Mouse (Mus musculus) forebrain, embryonic 11.5 days (tissue): ENCODE measurements around the gene Nmt1. TPM values are rescaled to one million over a fixed set of nuclear protein-coding genes. Genes with fewer than 3 reads are reported as not detected.

Experiments used
- ATAC-seq: fragments of 200-750 bp; cut with Nextera tagmentation; replicated peaks from 2 replicates; pipeline ENCODE4 v1.8.0; 2017; ENCODE audit warnings: moderate TSS enrichment; ENCODE audit not compliant: low FRiP score
- DNase-seq: peaks from one replicate; pipeline ENCODE4 v3.0.0-alpha.2; 2017; ENCODE audit warnings: low spot score
- H3K27ac ChIP-seq: fragments of 300-500 bp; sonication (generic); 2 replicates; pipeline ENCODE4 v1.5.1; 2014; ENCODE audit warnings: low read depth, low read length
- H3K27me3 ChIP-seq: fragments of 300-500 bp; sonication (generic); 2 replicates; pipeline ENCODE4 v1.6.1; 2014; ENCODE audit warnings: mild to moderate bottlenecking, low read length, mixed read lengths; ENCODE audit not compliant: control insufficient read depth, insufficient read depth
- H3K36me3 ChIP-seq: fragments of 300-500 bp; sonication (generic); 2 replicates; pipeline ENCODE4 v1.6.1; 2014; ENCODE audit warnings: mild to moderate bottlenecking, low read length, moderate library complexity, mixed read lengths; ENCODE audit not compliant: control insufficient read depth, insufficient read depth
- H3K4me1 ChIP-seq: fragments of 300-500 bp; sonication (generic); replicated peaks from 2 replicates; pipeline ENCODE4 v1.6.1; 2014; ENCODE audit warnings: low read length, mixed read lengths; ENCODE audit not compliant: control insufficient read depth, insufficient read depth
- H3K4me2 ChIP-seq: fragments of 300-500 bp; sonication (generic); 2 replicates; pipeline ENCODE4 v1.6.1; 2014; ENCODE audit warnings: low read depth, mild to moderate bottlenecking, low read length, moderate library complexity, mixed read lengths; ENCODE audit not compliant: severe bottlenecking
- H3K4me3 ChIP-seq: fragments of 300-500 bp; sonication (generic); 2 replicates; pipeline ENCODE4 v1.5.1; 2014; ENCODE audit warnings: low read depth, low read length
- H3K9ac ChIP-seq: fragments of 300-500 bp; sonication (generic); 2 replicates; pipeline ENCODE4 v1.6.1; 2014; ENCODE audit warnings: low read length
- H3K9me3 ChIP-seq: fragments of 300-500 bp; sonication (generic); 2 replicates; pipeline ENCODE4 v1.6.1; 2016; ENCODE audit warnings: low read length, mixed read lengths; ENCODE audit not compliant: control insufficient read depth
- WGBS: fragments of 180-500 bp; shearing (Covaris S2); extraction: QIAGEN DNeasy Blood & Tissue Kit; methylation state at CpG from one replicate; pipeline ENCODE4 v1.1.7; 2014; 5-methylcytosine and 5-hydroxymethylcytosine counted together
- polyA plus RNA-seq: library from polyadenylated mRNA; unstranded; fragments of >200 nt; fragmentation: Nextera tagmentation; extraction: Ambion mirVana; gene quantifications from 2 replicates; pipeline ENCODE4 v1.2.1, GENCODE M21; 2014

Nmt1 gene
- polyA plus RNA-seq, 1 experiment from 2014 or later: 53.8 TPM

DNA sequence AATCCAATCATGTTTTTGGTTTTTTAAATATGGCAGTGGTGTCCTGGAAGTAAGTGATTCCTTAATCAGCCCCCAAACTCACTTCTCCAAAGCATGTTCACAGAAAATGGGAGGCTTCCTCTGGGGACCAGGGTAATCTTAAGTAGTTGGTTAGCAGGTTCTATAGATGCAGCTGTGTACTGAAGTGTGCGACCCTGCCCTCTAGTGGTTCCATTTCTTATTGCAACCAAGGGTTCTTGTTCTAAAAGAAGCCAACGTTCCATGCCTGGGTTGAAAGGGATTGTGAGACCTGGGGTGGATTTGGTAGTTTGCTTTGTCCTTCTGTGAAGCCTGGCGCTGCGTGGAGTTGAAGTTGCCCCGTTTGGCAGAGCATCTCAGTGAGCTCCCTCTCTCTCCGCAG, 26.8 kb downstream of the Nmt1 start:
- Histone ChIP-seq H3K4me3 (no peak overlapping the region), H3K27me3 (no peaks in the 10 kb centered on the region), H3K36me3 (peaks cover 8% of the 10 kb centered on the region; the same call in 1 of the 2 replicates), H3K4me1 (no peaks in the 10 kb centered on the region), H3K4me2 (no peak overlapping the region), H3K27ac (no peak overlapping the region), H3K9me3 (no peaks in the 10 kb centered on the region), H3K9ac (no peak overlapping the region)
- peak; percentile 84 for DNase-seq
- ATAC-seq: no peak
- 51% methylated on average over 6 of the region's 6 CpGs for WGBS

DNA sequence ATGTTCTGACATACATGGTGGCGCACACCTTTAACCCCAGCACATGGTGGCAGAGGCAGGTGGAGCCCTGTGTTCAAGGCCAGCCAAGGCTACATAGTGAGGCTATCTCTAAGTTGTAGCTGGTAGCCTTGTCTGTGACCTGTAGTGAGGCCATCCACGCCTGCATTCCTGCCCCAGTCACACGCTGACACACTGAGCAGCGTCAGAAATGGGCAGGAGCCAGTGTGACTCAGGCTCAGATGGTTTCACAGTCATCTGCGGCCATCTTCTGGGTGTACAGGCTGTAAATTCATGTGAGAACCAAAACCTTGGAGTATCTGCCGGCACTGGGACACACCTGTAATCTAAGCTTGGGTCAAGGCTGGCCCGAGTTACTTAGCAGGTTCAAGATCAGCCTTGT, 28.6 kb downstream of the Nmt1 start:
- H3K4me2 ChIP-seq: no peak overlapping the region
- H3K36me3 ChIP-seq: peaks cover 8% of the 10 kb centered on the region; the same call in 1 of the 2 replicates
- H3K27ac ChIP-seq: no peak overlapping the region
- ATAC-seq (no peak), DNase-seq (no peak)
- H3K4me3 ChIP-seq: no peak overlapping the region
- H3K4me1 ChIP-seq: no peaks in the 10 kb centered on the region
- no peaks in the 10 kb centered on the region for H3K27me3 ChIP-seq
- WGBS: 96% methylated on average over 7 of the region's 7 CpGs
- H3K9ac ChIP-seq: no peak overlapping the region
- H3K9me3 ChIP-seq: no peaks in the 10 kb centered on the region

DNA sequence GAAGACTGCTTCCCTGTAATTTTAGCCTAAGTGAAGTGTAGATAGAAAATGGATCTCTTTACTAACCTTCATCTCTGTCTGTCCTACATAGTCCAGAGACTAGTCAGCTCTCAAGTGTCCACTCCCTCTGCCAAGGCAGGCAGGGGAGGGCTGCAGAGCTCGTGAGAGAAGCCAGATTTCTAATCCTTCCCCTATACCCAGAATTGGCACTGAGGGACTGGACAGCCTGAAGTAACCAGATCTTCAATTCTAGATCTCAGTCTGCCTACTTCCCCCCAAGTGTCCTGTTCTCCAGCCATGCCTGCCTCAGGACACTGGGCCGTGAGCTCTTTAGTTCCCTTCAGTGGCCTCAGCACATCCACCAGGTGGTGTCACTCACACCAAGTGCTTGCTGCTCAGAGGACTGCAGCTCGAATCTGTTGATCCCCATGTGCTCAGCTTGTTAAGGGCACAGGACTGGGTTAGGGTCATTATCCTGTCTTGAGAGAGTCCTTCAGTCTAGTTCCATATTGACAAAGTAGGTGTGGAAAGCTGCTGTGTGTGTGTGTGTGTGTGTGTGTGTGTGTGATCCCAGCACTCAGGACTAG, 30.6 kb downstream of the Nmt1 start:
- H3K9me3 ChIP-seq: no peaks in the 10 kb centered on the region
- H3K27ac ChIP-seq: no peak overlapping the region
- H3K36me3 ChIP-seq: peaks cover 8% of the 10 kb centered on the region; the same call in 1 of the 2 replicates
- ATAC-seq (no peak), DNase-seq (no peak)
- H3K4me1 ChIP-seq: no peaks in the 10 kb centered on the region
- no peak overlapping the region for H3K4me2 ChIP-seq
- H3K9ac ChIP-seq: no peak overlapping the region
- WGBS: 84% methylated on average over 3 of the region's 3 CpGs
- H3K4me3 ChIP-seq: no peak overlapping the region
- H3K27me3 ChIP-seq: no peaks in the 10 kb centered on the region

DNA sequence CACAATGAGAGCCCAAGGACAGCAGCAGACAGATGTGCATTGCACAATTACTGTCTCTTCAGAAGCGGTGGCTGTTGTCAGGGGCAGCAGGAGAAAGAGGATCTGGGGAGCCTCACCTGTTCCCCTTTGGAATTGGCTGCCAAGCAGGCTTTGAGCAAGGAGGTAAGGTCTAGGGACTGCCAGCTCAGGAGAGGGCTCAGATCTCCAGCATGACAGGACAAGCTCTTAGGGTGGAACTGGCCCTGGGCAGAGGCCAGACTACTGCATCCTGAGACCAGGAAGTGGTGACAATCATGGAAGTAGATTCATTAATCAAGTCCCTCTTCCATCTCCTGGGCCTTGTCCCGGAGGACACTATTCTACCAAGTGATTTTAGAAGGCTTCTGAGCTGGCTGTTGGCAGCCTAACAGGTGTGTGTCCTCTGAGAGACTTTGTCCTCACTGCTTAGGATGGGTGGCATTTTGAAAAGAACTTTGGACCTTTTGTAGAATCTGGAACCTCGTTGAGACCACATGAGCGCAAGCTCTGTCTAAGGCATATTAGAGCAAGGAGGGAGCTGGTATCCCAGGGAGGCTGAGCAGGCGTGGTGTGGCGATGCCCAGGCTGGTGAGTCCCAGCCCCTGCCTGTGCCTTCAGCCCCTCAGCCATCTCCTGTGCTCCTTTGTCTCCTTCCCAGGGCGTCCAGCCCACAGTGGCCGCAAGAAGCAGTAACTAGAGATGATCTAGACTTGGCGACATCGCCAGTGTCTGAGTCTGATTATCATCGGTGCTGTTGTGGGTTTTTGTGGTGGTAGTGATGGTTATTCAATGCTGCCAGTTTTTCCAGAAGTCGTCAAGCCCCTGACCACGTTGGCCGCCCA, 38.4 kb downstream of the Nmt1 start:
- DNase-seq (no peak), ATAC-seq (no peak)
- peaks cover 14% of the 10 kb centered on the region for H3K36me3 ChIP-seq
- H3K4me2 ChIP-seq: no peak overlapping the region
- no peaks in the 10 kb centered on the region for H3K4me1 ChIP-seq
- H3K9ac ChIP-seq: no peak overlapping the region
- no peaks in the 10 kb centered on the region for H3K9me3 ChIP-seq
- no peak overlapping the region for H3K27ac ChIP-seq
- whole genome bisulfite sequencing: 97% methylated on average over 14 of the region's 14 CpGs
- H3K4me3 ChIP-seq: no peak overlapping the region
- H3K27me3 ChIP-seq: no peaks in the 10 kb centered on the region

DNA sequence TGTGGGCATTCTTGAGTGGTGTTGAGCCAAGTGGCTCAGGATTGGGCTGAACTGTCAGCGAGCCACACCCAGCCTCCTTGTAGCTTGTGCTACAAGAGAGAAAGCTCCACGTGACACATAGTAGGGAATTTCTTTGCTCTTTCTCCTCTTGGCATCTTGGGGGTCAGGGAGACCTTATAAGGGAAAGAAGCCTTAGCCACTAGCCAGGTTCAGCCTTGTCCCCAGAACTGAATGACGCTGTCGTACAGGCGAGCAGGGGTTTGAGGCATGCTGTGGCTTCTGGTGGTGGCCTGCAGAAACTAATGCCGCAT, 39.0 kb downstream of the Nmt1 start:
- Histone ChIP-seq H3K27me3 (no peaks in the 10 kb centered on the region), H3K27ac (no peak overlapping the region), H3K9me3 (no peaks in the 10 kb centered on the region), H3K4me2 (no peak overlapping the region), H3K4me1 (no peaks in the 10 kb centered on the region), H3K4me3 (no peak overlapping the region), H3K9ac (no peak overlapping the region), H3K36me3 (peaks cover 14% of the 10 kb centered on the region)
- no peak for DNase-seq
- 95% methylated on average over 6 of the region's 6 CpGs for WGBS
- ATAC-seq: no peak

DNA sequence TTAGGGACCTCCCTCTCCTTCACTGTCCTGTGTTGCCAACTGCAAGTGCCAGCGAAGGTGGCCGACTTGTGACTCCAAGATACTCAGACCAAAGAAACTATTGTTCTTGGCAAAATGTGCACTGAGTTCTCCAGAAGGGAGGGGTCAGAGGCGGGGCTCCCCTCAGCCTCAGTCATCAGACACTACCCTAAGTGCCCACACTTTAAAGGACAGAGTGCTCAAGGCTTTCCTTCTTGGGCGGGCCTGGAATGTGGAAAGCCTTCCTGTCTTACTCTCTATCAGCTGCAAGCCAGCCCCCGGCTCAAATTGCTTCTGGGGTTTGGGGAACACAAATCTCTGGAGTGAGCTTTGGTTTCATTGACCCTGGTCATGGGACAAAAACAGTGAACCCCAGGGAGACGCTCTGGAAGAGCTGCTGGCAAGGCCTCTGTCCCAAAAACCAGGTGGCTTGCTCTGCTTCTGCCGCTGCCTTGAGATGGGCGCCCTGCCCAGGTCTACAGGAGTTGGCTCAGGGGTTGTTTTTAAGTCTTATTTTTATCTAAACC, 39.5 kb downstream of the Nmt1 start:
- H3K4me3 ChIP-seq: no peak overlapping the region
- WGBS: 89% methylated on average over 8 of the region's 8 CpGs
- H3K9ac ChIP-seq: no peak overlapping the region
- H3K9me3 ChIP-seq: no peaks in the 10 kb centered on the region
- H3K4me1 ChIP-seq: no peaks in the 10 kb centered on the region
- no peak for ATAC-seq
- peaks cover 14% of the 10 kb centered on the region for H3K36me3 ChIP-seq
- no peaks in the 10 kb centered on the region for H3K27me3 ChIP-seq
- DNase-seq: no peak
- no peak overlapping the region for H3K4me2 ChIP-seq
- no peak overlapping the region for H3K27ac ChIP-seq

DNA sequence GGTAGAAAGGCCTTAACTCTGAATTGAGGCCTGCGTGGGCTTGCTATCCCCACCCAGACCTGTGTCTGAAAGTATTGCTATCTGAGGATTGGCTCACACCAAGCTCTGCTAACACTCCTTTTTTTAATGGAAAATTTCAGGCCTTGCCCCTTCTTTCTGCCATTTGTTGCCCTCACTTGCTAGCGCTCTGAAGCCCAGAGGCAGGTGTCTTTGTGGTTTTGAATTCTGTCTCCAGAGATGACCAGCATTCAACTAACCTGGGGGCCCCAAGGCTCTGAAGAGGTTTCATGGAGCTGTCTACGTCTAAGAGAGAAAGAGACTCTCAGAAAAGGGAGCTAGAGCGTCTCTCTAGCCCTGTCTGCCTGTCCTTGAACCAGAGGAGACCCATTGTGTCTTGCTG, 40.3 kb downstream of the Nmt1 start:
- ATAC-seq (no peak), DNase-seq (no peak)
- H3K4me1 ChIP-seq: no peaks in the 10 kb centered on the region
- H3K9me3 ChIP-seq: no peaks in the 10 kb centered on the region
- 94% methylated on average over 4 of the region's 4 CpGs for WGBS
- no peak overlapping the region for H3K9ac ChIP-seq
- no peak overlapping the region for H3K27ac ChIP-seq
- H3K27me3 ChIP-seq: no peaks in the 10 kb centered on the region
- no peak overlapping the region for H3K4me2 ChIP-seq
- H3K36me3 ChIP-seq: peaks cover 14% of the 10 kb centered on the region
- H3K4me3 ChIP-seq: no peak overlapping the region

DNA sequence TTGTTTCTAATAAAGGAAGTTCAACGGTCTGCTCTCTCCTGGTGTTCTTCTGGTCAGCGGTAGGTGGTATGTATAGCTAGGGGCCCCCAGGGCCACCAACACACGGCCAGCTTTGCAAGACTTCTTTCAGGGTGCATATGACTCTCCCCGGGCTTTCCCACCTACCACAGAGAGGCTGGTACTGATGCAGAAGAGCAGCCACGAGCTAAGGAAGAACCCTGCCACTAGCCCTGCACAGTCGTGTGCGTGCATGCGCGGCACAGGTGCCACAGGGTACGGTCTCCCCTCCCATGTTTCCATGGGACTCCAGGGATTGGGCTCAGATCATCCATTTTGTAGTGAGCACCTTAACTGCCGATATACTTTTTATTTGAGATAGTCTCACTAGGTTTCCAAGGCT, 40.9 kb downstream of the Nmt1 start:
- Histone ChIP-seq H3K27me3 (no peaks in the 10 kb centered on the region), H3K4me1 (no peaks in the 10 kb centered on the region)
- WGBS: 90% methylated on average over 11 of the region's 11 CpGs

More for the DNA sequence above, 40.9 kb downstream of the Nmt1 start:
- Histone ChIP-seq H3K9me3 (no peaks in the 10 kb centered on the region), H3K9ac (no peak overlapping the region), H3K27ac (no peak overlapping the region), H3K4me2 (no peak overlapping the region), H3K4me3 (no peak overlapping the region), H3K36me3 (peaks cover 14% of the 10 kb centered on the region)
- no peak for ATAC-seq
- no peak for DNase-seq
